Mouse (Mus musculus) cerebellum, adult 11 months (tissue): ENCODE measurements around the gene Uqcrq.
"Not testable (repeated sequence)": the region's sequence is repeated elsewhere in the genome, so short reads cannot be mapped to it uniquely, and the experiment has no call there.

Experiments used
- DNase-seq: peaks from one replicate; pipeline ENCODE4 v3.0.0; 2022

Gene Uqcrq

GRCm38 (mm10) chr11:53451361-53451760 is 20.7 kb upstream of the Uqcrq start:
- no peak for DNase-seq

GRCm38 (mm10) chr11:53450070-53450705 is 19.6 kb upstream of the Uqcrq start:
- DNase-seq: no peak

- DNase-seq: peak; percentile 89
These were observed 17.9 kb upstream of the Uqcrq start for GRCm38 (mm10) chr11:53448529-53448928.

DNA sequence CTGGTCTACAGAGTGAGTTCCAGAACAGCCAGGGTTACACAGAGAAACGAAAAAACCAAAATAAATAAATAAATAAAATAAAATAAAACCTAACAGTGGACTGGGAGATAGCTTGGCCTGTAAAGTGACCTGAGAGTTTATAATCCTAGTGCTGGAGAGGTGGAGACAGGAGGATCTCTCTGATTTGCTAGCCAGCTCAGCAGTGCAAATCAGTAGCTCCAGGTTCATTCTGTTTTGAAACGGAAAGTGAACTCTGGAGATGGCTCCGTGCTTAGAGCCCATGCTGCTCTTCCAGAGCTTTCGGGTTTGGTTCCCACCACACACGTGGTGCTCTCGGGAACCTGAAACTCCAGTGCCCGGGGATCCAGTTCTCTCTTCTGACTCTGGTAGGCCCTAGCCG is 17.4 kb upstream of the Uqcrq start:
- no peak for DNase-seq

DNA sequence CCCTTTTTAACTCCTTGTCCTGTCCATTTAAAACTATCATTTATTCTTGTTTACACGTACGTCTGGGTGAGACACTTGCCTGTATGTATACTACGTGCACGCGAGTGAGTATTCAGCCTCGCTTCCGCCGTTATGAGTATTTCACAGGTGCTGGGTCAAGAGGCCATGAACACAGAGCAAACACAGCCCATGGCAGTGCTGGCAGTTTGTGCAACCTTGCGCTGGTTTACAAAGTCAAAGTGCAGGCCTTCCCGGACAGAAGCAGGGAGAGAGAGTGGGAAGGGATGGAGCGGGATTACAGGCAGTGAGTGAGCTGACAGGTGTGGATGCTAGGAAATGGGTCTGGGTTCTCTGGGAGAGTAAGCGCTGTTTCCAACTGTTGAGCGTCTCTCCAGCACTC is 15.6 kb upstream of the Uqcrq start:
- DNase-seq: no peak

DNA sequence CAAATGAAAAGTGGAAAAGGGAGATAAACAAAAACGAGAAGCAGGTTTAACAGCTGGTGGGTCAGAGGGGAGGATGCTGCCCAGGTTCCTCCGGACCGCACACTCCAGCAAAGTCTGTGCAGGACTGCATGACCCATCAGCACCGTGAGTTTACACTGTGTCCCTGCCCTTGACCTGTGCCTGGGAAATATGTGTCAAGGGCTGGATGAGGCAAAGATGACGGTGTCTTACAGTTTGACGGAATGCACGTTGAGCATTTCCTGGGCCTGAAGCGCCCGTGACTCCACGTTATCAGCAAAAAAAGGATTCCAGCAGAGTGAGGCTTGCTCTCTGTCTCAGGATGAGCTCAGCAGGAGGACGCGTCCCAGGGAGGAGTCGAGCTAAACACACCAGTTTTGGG is 14.9 kb upstream of the Uqcrq start:
- DNase-seq: no peak

DNA sequence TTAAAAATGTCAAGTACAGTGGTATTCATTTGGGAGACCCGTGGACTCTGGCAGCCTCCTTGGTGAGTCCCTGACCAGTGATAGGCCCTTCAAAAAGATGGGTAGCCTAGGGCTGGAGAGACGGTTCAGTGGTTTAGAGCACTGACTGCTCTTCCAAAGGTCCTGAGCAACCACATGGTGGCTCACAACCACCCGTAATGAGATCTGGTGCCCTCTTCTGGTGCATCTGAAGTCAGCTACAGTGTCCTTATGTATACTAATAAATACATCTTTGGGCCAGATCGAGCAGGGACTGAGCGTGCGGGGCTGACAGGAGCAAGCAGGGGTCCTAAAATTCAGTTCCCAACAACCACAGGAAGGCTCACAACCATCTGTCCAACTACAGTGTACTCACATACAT is 13.2 kb upstream of the Uqcrq start:
- no peak for DNase-seq

DNA sequence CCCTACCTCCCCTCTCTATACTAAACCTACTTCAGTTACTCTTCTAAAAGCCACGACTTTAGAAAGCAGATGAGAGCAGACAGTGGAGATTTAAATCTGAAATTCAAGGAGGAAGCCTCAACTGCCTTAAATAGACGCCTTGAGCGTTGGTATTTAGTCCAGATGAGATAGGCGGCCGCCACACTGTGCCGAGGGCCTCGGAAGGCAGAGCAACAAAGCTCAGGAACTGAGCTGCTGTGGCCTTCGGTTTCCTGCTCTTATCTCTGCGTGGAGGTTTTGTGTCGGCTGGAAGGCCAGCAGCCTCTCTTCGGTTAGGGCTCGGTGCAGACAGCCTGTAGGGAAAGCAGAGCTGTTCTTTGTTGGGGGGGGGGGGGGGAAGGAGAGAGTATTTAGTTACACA is 11.3 kb upstream of the Uqcrq start:
- DNase-seq: no peak

DNA sequence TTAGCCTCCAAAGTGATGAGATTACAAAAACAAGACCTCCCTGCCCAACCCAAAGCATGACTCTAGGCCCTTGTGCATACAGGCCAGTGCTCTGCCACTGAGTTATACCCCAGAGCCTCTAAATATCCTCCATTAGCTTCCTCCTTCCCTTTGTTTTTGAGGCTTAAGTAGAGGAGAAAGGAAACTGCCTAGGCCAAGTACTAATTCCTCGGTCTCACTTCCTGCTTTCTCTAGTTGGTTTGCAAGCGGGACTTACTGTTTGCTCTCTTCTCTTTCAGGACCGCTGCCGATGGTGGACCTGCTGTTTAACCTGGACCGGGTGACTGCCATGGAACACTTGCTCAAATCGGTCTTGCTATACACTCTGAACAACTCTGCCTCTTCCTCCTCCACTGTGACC is 5.7 kb upstream of the Uqcrq start:
- DNase-seq: no peak

DNA sequence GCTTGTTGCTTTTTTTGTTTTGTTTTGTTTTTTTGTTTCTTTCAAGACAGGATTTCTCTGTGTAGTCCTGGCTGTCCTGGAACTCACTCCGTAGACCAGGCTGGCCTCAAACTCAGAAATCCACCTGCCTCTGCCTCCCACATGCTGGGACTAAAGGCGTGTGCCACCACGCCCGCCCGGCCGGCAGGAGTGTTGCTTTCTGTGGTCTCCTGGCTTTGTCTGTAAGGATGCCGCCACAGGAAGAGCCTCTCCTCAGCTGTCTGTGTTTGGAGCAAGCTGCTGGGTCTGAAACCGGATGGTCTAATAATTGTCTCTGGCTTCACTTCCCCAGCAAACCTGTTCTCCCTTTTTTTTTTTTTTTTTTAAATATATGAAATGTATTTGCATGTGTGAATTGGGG is 4.9 kb upstream of the Uqcrq start:
- no peak for DNase-seq

GRCm38 (mm10) chr11:53433057-53433456 is 2.4 kb upstream of the Uqcrq start:
- DNase-seq: no peak

DNA sequence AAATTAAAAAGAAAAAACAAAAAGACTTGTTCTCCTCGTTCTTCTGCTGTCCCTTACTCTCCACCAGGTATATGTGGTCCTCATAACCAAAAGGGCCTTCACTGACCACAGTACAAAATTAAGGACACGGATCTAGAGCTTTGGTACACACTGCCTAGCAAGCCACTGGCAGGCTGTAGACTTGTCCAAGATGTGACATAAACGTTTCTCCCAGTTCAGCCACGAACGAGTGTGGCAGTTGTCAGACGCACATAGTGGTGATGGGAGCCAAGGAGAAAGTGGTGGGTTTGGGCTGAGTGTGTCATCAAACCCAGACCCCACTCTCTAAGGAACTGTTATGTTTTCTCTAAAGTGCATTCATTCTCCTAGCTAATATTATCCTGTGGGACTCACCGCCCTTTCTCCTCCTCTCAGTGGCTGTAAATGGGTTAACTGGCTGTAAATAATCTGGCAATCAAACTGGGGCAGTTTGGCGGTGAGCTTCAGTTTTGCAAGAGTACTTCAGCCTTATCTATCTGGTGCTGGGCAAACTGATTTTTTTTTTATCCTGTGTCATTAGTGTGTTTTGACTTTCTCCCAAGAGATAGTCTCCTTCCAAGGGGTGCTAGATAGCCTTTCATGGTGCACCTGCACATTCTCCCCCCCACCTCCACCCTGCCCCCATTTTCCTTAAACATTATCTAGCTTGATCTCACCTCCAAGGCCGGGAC is 871 bp upstream of the Uqcrq start:
- no peak for DNase-seq

DNA sequence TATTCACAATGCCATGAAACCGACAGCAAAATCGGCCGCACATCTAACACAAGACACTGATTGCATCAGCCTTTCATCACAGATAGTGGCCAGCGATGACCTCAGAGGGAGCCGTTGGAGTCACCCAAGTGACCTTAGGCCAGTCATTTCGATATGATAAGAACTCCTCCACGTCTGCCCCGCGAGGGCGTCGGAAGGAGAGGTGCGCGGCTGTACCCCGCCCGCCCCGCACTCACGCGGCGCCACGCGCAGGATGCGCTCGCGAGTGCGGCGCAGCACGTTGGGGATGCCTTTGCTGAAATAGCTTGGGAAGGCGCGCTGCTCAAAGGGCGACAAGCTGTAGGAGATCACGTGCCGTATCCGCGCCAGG is 346 bp downstream of the Uqcrq start:
- DNase-seq: no peak

DNA sequence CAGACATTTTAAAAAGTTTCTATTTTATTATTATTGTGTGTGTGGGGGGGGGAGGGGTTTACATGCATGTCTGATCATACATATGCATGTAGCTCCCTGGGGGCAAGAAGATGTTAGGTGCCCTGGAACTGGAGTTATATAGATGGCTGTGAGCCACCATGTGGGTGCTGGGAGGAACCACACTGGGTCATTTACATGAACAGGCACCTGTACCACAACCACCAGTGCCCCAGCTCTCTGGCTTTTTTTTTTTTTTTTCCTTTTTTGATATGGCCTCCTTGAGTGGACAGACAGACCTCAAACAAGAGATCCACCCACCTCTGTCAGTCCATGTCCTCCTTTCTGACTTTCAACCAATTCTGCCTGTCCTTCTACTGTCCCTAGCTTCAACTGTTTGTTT is 1.4 kb downstream of the Uqcrq start:
- DNase-seq: no peak

- DNase-seq: no peak
These were observed 1.9 kb downstream of the Uqcrq start for GRCm38 (mm10) chr11:53428716-53429057.

DNA sequence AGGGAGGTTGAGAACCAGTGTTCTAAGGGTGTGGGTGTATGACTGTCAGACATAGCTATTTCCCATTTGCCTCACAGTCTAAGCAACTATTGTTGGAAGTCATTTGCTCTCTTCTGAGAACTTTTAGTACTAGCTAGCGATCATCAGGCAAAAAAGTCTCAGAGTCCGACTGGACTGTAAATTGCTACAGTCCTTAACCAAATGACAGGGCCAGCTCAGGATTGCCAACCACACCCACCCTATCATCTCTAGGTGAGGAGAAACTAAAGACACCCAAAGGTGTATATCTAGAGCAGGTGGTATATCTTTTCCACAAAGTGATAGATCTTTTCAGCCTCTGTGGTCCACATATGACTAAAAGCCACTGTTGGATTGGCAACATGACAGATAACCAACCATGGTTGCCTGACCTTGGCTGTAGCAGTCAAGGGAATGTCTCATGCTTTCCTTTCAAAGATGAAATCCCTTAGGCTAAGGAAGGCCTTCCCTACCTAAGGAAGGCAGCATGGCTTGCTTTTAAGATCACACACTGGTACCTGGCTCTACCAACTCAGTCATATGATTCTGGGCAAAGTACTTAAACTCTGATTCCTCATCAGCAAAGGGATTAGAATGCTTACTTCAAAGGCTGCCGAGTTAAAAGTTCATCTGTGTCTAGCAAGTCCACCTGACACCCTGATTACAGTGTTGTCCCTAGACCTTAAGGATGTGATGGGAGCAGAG is 2.5 kb downstream of the Uqcrq start:
- no peak for DNase-seq

DNA sequence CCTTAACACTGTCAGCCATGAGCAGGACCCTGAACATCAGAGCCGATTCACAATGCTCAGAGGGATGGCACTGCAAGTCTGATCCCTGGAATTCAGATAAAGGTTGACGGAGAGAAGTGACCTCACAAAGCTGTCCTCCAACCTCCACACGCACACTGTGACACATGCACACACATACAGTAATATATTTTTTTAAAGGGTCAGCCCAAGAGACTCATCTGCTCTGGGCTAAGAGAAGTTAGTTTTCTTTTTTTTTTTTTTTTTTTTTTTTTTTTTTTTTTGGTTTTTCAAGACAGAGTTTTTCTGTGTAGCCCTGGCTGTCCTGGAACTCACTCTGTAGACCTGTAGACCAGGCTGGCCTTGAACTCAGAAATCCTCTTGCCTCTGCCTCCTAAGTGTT is 3.7 kb downstream of the Uqcrq start:
- not testable (repeated sequence) for DNase-seq

- no peak for DNase-seq
These were observed 4.8 kb downstream of the Uqcrq start for GRCm38 (mm10) chr11:53425711-53426255.

GRCm38 (mm10) chr11:53425251-53425650 is 5.4 kb downstream of the Uqcrq start:
- DNase-seq: no peak

GRCm38 (mm10) chr11:53424826-53425225 is 5.8 kb downstream of the Uqcrq start:
- no peak for DNase-seq

DNA sequence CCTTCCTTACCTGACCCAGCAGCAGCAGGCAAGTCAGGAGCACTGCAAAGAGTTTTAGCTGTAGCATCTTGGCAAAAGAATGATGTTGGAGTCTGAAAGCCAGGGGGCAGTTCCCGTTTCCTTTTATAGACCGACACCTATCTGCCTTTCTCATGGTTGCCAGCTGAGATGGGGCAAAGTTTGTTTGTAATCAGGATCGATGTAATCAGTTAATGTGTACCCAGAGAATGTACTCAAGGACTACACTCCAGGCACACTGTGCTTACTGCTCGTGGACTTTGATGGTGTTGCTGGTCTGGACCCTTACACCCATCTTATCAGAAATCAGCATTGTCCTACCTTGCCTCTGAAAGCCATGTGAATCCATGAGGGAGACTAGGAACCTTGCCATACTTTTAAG is 7.6 kb downstream of the Uqcrq start, which contains the start of gene Leap2:
TSS of gene Leap2 (minus strand) at position 135 of the 400 bp plus-strand sequence.
- DNase-seq: no peak

GRCm38 (mm10) chr11:53418048-53418447 is 12.6 kb downstream of the Uqcrq start:
- no peak for DNase-seq

DNA sequence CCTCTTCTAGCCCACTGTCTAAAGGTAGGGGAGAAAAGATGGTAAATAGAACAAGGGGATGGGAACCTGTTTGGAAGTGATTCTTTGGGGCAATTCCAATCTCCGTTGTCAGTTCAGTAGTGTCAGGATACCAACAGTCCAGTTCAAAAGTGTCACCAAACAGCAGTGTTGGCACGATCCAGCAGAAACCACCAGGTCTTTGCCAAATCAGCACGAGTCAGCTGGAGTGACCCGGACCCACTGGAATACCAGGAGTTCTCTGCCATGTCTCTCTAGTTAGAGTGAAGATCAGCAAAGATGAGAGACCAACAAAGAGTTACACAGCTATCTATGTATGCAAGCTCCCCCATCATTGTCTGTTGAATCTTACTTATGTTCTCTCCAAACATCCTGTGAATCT is 16.8 kb downstream of the Uqcrq start:
- no peak for DNase-seq

- no peak for DNase-seq
These were observed 18.9 kb downstream of the Uqcrq start for GRCm38 (mm10) chr11:53411738-53412137.
